Mouse (Mus musculus): ENCODE measurements around the gene Rhob.

Rhob gene

DNA sequence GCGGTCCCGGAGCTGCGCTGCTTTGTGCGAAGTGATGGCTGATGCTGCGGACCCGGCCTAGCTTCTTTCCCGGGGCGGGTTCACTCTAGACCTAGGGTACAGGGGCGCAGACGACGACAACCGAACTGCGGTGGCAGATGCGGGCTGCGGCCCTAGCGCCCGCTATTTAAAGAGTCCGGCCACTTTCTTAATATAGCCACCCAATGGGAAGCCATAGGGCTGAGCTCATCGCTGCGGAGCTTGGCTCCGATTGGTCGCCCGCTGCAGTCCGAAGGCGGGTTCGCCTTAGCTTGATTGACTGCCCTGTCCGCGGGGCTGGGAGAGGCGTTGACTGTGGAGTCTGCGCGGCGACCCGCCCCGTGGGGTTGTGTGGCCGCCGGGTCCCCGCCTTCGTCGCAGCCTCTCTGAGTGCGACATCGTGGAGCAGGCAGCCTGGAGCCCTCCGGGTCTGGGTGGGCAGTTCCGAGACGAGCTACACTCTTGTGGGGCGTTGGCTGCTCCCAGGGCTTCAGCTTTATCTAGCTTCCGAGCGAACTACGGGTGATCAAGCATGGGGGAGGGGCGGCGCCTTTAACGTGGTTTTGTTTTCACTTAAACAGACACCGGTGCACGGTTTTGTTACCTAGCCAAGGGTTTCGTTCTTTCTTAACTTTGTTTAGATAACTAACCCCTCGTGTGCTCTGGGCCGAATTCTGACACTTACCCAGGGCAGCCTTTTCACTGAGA is at the start of gene Rhob:
Rhob (minus strand) TSS at position 139 of the 726 bp plus-strand sequence.
- peak; percentile 95 to 98 for DNase-seq

DNA sequence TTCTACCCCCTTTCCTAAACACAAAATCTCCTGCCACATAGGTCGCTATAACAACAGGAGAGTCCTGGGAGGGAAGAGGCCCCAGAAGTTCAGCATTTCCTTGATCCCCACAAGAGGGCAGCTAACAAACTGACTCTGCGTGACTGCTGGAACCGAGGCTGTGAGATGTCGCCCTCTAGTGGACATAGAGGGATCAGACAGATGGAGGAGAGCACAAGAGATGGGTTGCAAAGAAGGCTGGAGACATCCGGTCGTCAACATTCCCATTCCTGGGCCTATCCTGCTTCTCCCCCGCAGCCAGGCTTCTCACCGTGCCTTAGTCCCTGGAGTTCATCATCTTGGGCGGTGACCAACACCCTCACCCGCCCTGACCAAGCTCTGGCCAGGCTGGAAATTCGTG is 47.5 kb upstream of the Rhob start:
- DNase-seq = peak; percentile 76 to 77

DNA sequence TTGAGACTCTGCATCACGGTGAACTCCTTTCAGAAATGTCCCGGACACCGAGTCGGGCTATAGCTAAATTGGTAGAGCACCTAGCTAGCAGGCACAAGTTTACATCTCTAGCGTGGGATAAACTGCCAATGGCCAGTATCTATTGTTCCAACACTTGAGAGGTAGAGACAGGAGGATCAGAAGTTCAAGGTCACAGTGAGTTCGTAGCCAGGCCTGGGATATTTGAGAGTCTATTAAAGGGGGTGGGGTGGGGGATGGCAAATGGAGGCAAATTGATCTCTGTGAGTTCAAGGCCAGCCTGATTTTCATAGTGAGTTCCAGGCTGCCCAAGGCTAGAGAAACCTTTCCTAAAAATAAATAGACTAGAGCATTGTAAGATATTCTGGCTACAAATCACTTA is 47.0 kb upstream of the Rhob start:
- no peak for DNase-seq

- DNase-seq = no peak
These were observed 45.3 kb upstream of the Rhob start for GRCm38 (mm10) chr12:8545066-8545610.

DNA sequence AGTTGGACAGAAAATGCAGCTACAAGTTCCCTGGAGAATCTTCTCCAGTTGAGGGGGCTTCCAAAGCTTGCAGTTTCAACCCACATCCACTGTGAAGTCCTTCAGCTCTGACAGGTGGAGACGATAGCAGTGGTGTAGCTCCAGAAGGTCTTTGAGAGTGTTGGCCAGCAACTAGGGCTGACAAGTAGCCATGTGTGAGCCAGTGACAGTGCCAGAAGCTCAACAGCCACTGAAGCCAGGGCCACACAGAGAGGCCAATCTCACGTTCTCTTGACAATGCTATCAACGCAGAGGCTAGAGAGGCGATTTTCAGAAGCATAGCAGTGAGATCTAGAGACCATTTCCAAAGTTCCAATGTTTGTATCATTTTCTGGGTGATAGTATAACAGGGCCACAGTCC is 42.6 kb upstream of the Rhob start:
- DNase-seq = no peak

GRCm38 (mm10) chr12:8539471-8539870 is 39.7 kb upstream of the Rhob start:
- peak; percentile 75 to 78 for DNase-seq

DNA sequence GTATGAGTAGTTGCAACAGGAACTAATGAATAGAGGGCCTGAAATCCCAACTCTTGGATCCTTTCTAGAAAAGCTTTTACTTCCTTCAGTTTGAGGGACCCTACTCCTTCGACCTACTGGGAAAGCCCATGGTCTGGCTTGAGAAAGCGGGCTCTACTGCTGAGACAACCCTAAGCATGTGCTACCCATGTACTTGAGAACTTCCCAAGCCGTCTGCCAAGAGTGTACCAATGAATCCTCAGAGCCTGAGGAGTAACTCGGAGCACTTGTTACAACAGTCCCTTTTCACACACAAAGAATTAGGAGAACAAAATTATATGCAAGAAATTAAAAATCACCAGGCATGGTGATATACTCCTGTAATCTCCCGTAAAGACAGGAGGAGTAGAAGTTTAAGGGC is 37.5 kb upstream of the Rhob start:
- DNase-seq = no peak

GRCm38 (mm10) chr12:8536221-8536965 is 36.6 kb upstream of the Rhob start:
- DNase-seq = peak; percentile 11 to 76

DNA sequence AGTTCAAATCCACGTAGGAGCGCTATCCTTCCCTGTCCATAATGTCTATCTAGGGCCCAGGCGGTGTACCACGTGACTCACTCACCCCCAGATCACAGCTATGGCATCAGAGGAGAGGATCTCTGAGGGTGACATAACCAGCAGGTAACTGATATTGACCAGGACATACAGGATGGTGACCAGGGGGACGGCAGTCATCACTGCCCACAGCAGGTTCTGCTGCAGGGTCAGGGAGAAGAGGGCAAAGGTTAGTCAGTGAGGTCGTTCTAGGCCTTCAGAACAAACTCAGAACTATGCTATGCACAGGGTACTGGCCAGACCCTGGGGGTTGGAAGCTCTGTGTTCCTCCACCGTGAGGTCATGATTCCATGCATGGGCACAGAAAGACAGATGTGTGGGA is 35.8 kb upstream of the Rhob start:
- no peak for DNase-seq

- DNase-seq = no peak
These were observed 35.1 kb upstream of the Rhob start for GRCm38 (mm10) chr12:8534915-8535314.

DNA sequence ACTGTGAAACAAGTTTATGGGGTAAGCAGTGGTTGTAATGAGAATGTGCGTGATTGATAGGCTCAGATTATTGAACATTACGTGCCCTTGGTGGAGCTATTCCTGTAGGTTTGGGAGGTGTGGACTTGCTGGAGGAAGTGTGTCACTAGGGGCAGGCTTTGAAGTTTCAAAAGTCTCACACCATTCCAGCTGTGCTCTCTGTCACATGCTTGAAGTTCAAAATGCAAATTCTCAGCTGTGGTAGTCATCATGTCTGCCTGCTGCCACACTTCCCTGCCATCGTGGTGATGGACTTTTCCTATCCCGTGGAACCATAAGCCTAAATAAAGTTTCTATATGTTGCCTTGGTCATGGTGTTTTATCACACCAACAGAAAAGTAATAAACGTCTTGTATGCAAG is 28.0 kb upstream of the Rhob start:
- no peak for DNase-seq

GRCm38 (mm10) chr12:8527175-8527574 is 27.4 kb upstream of the Rhob start:
- no peak for DNase-seq

DNA sequence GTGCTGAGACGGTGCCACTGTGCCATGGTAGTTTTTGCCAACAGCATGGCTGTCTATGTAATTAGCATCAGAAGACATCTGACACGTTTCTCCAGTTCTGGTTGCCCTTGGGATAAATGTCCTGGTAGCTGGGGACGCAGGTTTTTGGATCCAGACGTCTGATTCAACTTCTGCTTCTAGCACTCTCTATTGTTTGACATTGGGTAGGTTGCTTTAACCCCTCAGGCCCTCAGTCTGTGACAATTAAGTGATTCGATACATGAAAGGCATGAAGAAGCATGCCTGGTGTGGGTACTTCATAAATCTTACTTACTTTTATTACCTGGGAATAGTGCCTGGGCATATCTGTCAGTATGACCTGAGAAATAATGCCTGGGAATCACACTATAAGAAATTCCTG is 24.3 kb upstream of the Rhob start:
- DNase-seq = no peak

GRCm38 (mm10) chr12:8522711-8523110 is 22.9 kb upstream of the Rhob start:
- DNase-seq = no peak

DNA sequence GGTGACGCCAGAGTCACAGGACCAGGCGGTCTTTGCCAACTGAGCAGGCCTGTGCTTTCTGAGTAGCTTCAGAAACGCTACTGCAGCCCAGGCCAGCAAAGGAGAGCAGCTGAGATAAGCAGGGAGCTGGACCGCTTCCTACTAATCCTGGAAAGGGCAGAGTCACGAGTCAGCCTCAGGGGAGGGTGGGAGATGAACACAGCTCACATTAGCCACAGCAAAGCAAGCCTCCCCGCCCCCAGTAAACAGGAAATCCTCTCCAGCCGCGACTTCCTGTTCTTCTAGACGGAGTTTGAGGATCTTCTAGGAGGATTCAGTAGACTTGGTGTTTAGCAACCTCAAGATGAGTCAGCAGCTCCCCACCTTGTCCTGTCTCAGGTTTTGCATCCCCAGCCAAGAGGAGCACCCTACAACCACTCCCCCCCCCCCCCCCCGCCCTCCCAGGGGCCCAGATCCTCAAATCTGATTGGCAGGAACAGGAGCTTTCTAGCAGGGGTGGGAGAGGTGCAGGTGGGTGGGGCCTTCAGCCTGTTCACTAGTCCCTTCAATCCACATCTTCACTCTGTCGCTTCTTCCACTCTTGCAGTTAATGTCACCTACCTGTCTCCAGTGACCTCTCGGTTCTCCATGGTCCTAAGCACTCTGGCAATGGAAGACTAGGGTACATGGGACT is 21.7 kb upstream of the Rhob start:
- DNase-seq = peak; percentile 71 to 85

GRCm38 (mm10) chr12:8519431-8520160 is 19.8 kb upstream of the Rhob start:
- no peak for DNase-seq

DNA sequence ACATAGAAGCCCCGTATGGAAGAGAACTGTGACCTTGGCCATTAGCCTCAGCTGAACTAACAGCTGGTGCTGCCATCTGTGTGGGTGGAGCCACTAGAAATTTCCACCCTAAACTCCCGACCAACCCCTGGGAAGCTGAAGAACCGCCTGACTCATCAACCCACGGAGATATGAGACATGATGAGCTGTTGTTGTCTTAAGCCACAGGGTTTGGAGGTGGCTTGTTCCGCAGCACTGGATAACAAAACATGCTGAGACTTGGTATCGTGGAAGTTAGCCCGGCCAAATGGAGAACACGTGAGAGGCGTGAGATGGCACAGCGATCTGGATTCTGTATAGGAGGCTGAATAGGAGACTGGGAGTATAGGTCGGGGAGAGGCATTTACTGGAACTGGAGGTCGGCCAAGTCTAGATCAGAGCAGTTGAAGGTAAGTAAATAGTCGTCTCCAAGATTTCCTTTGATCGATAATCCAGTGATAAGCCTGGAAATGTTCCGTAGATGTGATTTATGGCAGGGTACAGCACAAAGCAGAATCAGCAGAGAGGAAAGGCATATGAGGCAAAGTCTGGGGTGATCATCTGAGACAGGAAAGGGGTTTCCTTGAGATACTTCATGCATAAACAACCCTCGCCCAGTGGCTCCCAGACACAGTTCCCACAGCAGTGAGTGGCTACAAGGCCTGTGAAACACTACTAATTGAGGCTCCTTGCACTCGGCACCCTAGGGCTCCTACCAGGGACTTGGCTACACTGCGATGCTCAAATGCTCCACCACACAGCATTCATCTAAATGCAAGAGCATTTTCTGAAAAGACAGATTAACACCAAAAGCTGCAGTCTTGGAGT is 11.5 kb upstream of the Rhob start:
- no peak for DNase-seq

DNA sequence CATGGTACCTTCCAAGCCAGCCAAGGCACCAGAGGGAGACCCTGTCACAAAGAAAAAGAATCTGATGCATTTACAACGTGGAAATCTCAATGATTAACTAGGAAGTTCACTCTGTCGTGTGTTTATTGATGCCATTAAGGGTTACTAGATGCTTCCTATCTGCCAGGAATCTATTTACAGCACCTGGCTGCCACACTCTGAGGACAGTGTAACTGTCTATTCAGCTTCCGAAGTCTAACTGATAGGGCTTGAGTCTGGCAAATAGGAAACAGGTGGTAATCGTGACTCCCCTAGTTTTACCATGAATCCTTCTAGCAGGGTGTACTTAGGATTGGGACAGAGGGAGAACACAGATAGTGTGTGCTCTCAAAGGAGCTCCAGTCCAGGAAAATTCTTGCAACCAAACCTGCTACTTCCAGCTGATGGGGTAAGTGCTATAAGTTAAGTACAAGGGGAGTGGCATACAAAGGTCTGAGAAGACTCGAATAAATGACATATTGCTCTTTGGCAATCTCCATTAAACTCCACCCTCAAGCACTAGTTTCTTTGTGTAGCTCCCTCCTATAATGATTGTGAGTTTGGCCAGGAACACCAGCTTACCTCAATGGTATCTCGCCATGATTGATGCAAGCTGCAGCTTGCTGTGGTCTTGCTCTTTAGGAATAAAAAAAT is 10.6 kb upstream of the Rhob start:
- no peak for DNase-seq

- no peak for DNase-seq
These were observed 9.9 kb upstream of the Rhob start for GRCm38 (mm10) chr12:8509693-8510092.

GRCm38 (mm10) chr12:8506954-8507707 is 7.3 kb upstream of the Rhob start:
- no peak for DNase-seq

GRCm38 (mm10) chr12:8504131-8504530 is 4.3 kb upstream of the Rhob start:
- DNase-seq = no peak
